Mouse (Mus musculus) megakaryocyte-erythroid progenitor cell, adult 5-6 weeks (primary cell): ENCODE measurements around the gene Gm49630. TPM values are rescaled to one million over a fixed set of nuclear protein-coding genes. Genes with fewer than 3 reads are reported as not detected.
"Not testable (repeated sequence)": the region's sequence is repeated elsewhere in the genome, so short reads cannot be mapped to it uniquely, and the experiment has no call there.

Experiments used
- ATAC-seq: replicated peaks from 2 replicates; pipeline ENCODE4 v1.8.0; 2016; ENCODE audit warnings: mild to moderate bottlenecking, inconsistent platforms; ENCODE audit not compliant: severe bottlenecking, poor library complexity, low FRiP score, low TSS enrichment
- total RNA-seq, 2 experiments: library from RNA; stranded (forward) in 1 of 2; stranded (reverse) in 1 of 2; fragments of 200-1000, 215-1000 nt in 1 of 2; fragments of >200 nt in 1 of 2; fragmentation: Nextera tagmentation in 1 of 2; gene quantifications; 2 replicates each; pipeline ENCODE4 v1.2.3; 2014 to 2017

Gm49630 gene
- total RNA-seq (2014; fragmentation: Nextera tagmentation) (not detected in 2 replicates), total RNA-seq (2017) (not detected in 2 replicates)

DNA sequence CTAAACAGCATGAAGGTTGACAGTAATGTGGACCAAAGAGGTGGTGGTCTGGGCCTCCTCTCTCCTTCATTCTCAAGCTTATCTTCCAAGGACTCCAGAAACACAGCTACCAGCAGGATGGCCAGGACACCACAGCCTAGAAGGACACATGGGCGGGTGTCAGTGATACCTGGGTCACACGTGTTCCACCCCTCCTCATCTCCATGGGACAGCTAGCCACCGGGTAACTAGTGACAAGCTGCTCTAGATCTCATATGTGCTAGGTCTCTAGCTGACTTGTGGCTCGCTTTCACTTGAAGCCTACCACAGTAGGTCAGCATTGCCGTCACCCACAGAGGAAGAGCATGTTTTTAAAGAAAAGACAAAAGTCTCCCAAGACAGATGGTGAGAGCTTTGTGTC is at the start of gene Gm49630:
TSS of gene Gm49630 (minus strand) at position 101 of the 400 bp plus-strand sequence.
- ATAC-seq, result not testable (repeated sequence)

DNA sequence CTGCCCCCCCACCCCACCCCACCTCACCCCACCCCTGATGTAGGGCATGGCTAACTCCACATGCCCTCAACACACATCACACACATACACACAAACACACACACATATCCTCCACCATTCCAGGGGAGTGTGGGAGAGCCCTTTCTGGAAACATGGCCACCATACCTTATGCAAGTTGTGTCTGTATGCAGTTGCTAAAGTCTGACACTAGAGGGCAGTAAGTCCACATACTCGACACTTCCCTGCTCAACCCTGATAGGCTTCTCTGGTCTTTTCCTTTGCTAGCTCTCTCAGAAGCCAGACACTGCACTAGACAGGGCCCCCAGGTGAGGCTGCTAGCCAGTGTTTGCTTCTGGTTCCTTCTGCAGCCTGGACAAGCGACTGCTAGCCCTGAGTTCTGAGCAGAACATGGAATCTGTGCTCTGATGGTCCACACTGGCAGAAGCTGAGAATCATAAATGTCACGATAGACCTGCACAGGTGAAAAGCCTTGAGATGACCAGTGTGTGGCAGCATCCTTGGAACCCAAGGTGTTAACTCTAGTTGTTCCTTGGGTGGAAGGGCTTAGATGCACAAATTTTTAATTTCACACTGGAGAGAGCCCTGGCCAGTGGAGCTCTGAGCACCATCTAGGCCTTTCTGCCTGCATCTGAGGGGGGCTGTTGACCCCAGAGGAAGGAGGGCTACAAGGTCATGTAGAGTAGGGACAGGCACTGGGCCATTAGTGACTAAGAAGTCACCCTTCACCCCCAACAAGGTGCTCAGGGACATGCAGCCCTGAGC is 48.6 kb upstream of the Gm49630 start:
- peak; percentile 91 for ATAC-seq

DNA sequence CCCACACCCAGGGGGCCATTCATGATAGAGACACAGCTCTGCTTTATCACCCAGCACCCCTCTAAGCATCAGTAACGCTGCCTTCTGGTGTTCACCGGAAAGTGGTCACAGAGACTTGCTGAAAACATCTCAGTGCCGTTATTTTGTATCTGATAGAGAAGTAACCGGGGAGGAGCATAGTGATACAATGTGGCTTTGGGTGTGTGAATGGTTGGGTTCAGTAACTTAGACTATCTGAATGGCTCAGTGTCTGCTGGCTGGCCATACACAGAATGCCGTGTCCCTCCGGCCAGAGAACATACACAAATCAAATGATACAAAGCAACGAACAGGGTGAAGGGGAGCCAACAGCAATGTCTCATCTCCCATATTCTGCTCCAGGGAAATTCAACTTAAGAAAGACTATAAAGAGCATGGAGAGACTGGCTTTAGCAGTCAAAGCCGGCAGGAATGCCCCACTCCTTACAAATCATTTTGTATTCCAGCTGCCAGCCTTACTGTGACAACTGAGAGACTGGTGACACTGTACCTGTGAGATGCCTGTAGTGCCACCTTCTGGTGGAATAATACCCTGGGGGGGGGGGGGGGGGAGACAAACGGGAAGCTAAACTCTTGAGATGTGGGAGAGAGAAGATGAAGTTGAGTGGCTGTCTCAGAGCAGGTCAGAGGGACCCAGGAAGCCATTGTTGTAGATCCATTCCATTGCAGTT is 43.0 kb upstream of the Gm49630 start:
- peak; percentile 61; the same call in 1 of the 2 replicates for ATAC-seq

DNA sequence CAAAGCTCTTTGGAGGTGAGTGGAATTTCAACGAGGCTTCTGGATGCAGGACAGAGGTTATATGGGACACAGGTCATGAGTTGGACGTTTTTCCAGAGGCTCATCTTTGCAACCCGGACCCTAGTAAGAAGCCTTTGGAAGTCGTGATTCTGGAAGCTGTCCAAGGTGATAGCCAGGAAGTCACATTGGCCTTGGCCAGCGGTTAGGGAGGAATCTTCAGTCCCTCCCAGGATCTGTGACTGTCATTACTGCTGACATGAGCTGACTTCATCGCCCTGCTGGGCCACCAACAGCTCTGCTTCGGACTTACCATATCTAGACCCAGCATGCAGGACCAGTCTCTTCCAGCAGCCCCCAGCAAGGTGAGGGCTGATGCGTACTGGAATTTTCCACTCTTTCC is 41.6 kb upstream of the Gm49630 start:
- not testable (repeated sequence) for ATAC-seq

DNA sequence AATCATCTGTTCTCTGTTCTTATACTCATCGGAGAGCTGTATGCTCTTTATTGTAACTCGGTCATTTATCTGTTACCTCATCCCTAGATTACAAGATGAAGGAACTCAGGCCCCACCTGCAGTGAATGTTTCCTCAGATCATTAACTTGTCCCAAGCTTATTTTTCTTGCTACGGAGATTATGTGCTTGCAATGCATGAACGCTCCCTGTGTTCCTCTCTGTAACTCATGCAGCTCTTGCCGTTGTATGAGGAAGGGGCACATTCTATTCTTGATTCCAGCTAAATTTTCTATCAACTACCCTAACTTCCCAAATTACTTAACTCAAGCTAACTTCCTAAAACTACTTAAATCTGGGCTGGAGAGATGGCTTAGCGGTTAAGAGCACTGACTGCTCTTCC is 28.0 kb upstream of the Gm49630 start:
- ATAC-seq, result not testable (repeated sequence)

DNA sequence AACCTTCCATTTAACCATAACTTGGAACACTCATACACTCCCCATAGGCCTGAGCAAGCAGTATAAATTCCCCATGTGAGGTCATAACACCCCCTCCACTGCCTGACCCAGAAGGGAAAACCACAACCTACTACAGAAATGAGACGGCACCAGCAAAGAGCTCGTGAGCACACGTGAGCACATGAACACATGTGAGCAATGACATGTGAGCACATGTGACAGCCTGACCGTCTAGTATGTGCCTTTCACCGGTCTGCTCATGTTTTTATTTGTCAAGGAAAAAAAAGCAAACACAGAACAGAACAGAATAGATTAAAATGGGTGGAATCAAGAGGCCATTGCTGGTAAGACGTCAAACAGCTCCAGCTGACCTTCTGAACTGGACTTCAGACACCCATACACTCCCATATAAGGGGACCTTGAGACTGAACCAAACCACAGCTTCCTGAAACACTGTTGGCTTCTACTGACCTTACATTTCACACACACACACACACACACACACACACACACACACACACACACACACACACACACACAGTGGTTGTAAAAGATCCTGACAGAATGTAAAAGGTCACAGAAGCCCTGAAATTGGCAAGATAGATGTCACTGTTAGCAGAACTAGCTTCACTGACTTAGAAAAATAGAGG is 26.5 kb upstream of the Gm49630 start:
- ATAC-seq, result not testable (repeated sequence)

DNA sequence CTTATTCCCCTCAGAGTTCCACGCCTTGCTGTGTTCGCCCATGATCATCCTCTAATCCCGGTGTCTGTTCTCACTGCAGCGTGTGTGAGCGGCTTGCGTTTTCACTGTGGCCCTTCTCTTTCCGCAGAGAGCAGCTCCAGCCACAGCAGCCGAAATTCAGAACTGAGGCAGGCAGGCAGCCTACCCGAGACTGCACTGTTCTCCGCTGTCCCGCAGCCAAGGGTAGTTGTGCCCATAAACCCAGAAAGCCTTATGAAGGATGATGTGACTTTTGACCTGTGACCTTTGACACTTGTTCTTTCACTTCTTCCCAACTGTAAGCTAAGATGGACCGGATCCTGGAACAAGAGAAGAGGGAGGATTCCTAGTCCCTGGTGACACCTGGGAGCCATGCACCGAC is 25.3 kb upstream of the Gm49630 start:
- ATAC-seq, result not testable (repeated sequence)

DNA sequence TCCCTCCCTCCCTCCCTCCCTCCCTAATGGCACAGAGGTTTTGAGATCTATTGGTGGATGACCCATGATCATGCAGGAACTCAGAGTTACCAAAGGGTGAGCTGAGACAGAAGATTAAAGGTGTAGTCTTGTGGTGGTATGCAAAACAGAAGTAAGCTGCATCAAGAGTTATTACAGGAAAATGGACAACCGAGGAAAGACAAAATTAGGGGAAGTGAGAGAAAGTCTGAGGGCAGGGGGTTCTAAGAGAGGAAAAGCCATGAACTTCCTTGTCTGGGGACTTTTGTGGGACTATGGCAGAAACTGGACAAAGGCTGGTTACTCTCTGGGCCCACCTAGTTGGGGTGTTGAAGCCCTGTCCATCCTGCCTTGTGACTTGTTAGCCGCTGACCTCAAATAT is 24.5 kb upstream of the Gm49630 start:
- not testable (repeated sequence) for ATAC-seq

DNA sequence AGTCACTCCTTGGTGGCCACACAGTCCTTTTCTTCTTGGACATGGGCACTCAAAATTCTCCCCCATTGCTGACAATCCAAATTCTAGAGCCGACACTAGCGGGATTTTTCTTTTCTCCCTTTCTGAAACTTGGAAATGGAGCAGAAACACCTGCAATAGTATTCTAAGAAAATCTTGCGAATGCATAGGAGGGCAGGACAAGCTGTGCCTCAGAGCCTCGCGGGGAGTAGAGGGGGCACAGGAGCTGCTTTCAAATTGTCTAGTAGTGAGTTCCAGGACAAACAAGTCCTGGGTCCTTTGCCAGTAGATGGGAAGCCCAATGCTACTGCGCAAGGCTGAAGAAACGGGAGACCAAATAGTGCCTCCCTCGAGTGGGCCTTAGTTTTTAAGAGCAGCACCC is 23.9 kb upstream of the Gm49630 start:
- ATAC-seq, result not testable (repeated sequence)

DNA sequence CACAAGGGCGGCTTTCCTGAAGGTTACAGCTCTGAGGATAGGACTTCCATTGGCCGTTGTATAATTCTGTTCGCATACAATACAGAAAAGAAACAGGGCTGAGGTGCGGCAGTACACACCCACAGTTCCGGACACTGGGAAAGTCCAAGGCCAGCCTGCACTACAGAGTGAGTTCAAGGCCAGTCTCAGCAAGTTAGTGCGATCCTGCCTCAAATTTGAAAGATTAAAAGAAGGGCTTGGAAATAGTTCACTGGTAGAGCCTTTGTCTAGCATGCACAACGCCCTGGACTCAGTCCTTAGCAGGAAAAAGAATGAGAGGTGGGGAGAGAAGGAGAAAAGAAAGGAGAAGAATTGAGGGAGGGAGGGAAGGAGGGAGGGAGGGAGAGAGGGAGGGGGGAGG is 23.3 kb upstream of the Gm49630 start:
- ATAC-seq, result not testable (repeated sequence)

DNA sequence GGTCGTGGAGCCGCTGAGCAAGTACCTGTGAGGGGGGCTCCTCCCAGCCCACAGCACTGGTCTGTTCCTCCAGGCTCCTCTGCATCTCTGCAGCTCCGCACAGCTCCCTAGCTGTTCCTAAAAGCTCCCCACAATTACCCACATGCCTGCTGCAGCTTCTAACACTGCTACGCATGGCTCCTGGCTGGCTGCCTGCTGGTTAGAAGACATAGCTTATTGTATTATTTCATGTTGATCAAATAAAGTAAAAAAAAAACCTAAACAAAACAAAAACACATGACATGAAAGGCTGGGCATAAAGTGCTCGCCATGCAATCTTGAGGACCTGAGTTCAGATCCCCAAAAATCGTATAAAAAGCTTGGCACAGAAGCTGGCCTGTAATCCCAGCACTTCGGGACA is 18.1 kb upstream of the Gm49630 start:
- not testable (repeated sequence) for ATAC-seq

DNA sequence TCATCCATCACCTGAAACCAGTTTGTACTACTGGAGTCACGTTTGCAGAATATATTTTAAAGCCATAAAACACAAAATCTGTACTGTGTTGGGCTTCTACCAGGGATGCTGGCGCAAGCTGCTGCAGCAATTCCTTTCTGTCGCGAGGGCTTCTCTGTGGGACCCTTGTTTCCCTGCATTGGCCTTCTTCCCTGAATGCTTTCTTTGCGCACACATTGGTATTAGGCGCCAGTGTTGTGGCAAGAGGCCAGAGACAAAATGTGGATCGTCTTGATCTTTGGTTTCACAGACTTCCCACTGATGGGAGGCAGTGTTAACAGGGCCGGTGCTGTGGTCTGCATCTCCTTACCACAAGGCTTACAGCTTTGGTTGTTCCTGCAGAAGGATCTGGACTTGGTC is 17.2 kb upstream of the Gm49630 start:
- not testable (repeated sequence) for ATAC-seq

DNA sequence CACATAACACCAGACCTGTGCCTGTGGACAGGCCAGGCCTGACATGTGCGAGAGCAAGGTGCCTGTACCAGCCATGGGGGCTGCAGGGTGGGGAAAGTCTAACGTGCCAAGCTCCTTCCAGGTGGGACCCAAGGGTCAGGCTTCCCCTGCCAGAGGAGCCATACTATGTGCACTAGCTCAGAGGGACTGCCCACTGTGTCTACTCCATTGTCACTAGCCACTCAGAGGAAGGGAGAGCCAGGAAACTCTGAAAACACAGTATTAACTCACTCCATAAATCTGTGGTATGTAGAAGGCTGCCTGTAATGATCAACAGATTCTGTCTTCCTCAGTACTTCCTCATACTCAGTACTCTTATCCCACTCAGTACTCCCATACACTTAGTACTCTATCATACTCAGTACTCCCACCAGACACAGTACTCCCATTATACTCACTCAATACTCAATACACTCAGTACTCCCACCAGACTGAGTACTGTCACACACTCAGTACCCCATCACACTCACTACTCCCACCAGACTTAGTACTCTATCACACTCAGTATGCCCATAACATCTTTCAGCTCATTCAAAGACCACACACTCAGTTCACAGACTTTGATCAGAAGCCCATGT is 16.7 kb upstream of the Gm49630 start:
- ATAC-seq, result not testable (repeated sequence)

DNA sequence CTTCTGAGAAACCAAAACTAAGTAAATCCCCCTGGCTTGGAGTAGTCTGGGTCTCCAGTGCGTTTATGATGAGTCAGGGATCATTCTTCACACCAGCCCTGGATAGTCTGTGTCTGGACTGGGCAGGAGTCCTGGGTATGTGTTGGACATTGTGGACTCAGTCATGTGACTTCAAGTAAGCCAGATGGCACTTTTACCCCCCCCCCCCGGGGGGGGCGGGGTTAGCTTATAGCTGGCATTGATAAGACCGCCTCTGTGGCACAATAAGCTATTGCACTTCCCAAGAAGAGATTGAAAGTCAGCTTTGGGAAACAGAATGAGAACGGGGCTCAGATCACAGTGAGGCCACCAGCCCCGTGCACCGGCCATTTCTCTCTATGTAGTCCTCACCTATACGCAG is 14.2 kb upstream of the Gm49630 start:
- ATAC-seq, result not testable (repeated sequence)

DNA sequence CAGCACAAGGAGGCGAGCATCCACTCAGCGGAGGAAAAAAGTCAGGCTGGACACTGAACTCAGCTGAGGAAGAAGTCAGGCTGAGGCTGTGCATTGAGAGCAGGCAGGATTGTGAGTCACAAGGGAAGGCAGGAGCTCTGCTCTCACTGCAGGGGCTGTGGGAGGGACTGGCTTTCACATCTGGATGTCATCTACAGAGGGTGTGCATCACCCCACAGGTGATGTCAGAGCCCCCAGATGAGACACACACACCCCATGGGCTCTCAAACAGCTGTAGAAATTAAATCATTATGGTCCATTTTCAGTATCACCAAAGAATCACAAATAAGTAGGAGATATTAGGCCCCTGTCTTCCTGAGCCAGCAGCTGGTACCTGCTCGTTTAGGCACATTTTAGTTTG is 13.6 kb upstream of the Gm49630 start, which contains the start of gene Unc93a2:
TSS of gene Unc93a2 (minus strand) at position 101 of the 400 bp plus-strand sequence.
- ATAC-seq, result not testable (repeated sequence)

DNA sequence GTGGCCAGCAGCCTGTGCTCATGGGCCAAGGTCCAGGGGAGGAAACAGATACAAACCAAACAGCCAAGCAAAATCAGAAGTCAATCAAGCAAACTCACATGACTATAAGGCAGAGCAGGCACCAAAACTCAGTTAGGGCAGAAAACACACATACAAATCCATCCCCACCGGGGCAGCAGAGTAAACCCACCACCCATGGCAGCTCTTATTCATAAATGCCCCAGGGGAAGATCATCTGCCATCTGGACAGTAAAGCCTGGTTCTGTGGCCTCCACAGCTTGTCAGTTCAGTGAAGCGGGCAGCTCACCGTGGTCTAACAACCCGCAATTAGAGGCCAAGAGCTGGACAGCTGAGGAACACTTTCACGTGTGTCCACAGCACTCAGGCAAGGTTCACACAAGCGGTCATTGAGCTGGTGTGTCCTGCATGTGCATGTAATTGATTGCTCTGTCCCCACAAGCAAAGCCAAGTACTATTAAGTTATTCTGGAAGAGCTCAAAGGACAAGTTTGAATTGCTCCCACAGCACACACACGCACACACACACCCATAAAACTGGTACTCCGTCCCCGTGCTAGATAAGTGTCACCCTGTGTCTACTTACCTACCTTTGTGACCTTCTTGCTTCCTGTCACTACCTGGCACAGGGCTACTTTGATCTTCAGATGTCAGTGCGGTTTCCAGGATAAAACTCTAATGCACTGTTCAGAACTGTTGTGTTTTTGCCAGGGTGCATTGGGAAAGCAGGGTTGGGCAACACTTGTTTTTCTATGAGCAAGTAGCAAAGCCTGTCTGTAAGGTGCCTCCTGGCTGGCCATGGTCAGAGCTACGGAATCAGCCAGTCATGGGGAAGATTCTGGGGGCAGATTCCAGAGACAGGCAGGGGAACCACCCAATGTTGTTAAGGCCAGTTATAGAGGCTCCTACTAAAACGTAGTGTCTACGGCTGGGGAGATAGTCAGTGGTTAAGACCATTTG is 11.7 kb upstream of the Gm49630 start:
- ATAC-seq, result not testable (repeated sequence)

DNA sequence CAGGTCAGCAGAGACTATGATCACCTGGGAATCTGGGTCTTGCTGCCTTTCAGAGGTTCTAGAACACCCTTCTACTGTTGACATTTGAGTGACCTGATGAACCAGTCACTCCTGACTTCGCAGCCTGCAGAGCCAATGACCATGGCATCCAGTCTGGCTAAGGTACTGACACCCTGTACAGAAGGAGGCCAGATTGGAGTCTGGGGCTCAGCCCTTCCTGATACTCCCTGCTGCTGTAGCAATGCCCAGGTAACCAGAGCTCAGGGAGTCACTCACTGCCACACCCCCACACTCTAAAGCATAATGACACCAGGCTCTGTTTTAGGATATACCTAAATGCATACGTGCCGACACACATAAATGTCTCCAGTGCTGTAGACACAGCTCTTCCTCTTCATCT is 10.9 kb upstream of the Gm49630 start:
- ATAC-seq, result not testable (repeated sequence)

DNA sequence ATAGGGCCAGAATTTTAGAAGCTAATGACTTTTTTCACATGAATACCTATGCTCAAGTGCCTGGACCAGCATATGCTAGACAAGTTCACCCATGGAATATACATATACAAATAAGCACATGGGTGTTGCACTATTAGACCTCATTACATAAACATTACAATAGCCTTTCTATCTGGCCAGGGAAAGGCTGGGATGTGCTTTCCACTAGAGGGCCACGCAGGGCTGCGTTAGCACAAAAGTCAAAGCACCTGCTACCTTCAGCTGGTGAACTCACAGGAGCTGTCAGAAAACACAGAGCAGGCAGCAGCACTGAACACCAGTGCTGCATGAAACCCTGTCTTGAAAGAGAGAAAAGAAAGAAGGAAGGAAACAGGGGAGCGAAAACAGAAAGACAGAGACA is 6.1 kb upstream of the Gm49630 start:
- ATAC-seq, result not testable (repeated sequence)
